In the genomic region with DNA sequence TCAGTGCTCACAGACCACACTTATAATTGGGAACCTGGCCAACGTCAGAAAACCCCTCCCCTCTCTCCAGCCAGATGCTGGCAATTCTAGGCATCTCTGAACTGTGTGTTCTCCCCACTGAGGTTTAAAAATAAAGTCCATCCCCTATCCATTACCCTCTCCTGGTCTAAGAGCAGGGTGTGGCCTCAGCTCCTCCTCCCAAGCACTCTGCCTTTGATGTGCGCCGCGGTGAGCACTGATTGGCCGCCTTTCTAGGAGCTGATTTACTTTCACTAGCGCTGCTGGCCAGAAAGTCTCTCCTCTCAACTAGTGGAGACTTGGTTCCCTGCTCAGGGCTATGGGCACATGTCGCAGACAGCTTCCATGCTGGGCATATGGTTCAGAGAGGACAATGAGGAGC, we compare ENCODE assay signal across 9 mouse cellular contexts. TPM values are rescaled to one million over a fixed set of nuclear protein-coding genes. Genes with fewer than 3 reads are reported as not detected.
DNase-seq lines count a peak whose midpoint lies in the region; ATAC-seq lines count a peak whose summit lies in the region.
"Had no signal": no experiment of that assay in that cellular context is flagged by ENCODE, and none has a peak within 500 bp of the region (broad histone marks: within the 10 kb centered on the region; RNA-seq: fewer than 3 reads in every experiment).

No protein-coding gene starts in this region.

- ATAC-seq in hindbrain, embryonic 13.5 days (ENCODE audit: low FRiP score): no peak
- ATAC-seq in liver, embryonic 13.5 days (ENCODE audit: low read depth): peak; percentile 32; the same call in 1 of the 2 replicates

- H3K9ac ChIP-seq in hindbrain, embryonic 13.5 days: no peak overlapping the region
- no peak overlapping the region for H3K9ac ChIP-seq in liver, embryonic 13.5 days

- peak; percentile 15 for DNase-seq in right cerebral cortex, postnatal 4 days
- DNase-seq in right cerebral cortex, adult 2 months (ENCODE audit: low spot score in 2 of 2): no peak
- peak; percentile 68 for DNase-seq in embryonic facial prominence, embryonic 10.5 days (ENCODE audit: low spot score)
- no peak for DNase-seq in liver, embryonic 13.5 days
- peak; percentile 24 for DNase-seq in retina, postnatal 1 day
- no peak for DNase-seq in spleen, adult 18-20 months
- DNase-seq in right cerebral cortex, postnatal 14 days: no peak

- H3K27me3 ChIP-seq in embryonic facial prominence, embryonic 10.5 days (replicated peaks; ENCODE audit: low read depth, poor library complexity, severe bottlenecking): no peaks in the 10 kb centered on the region
- no peaks in the 10 kb centered on the region for H3K27me3 ChIP-seq in hindbrain, embryonic 13.5 days
- H3K27me3 ChIP-seq in liver, embryonic 13.5 days: no peaks in the 10 kb centered on the region
- H3K27me3 ChIP-seq: megakaryocyte, embryonic 14.5 days had no signal

- WGBS in embryonic facial prominence, embryonic 10.5 days: 19% methylated on average over 7 of the region's 7 CpGs
- WGBS in hindbrain, embryonic 13.5 days: 8% methylated on average over 7 of the region's 7 CpGs
- WGBS in liver, embryonic 13.5 days (ENCODE audit: insufficient replicate concordance): 32% methylated on average over 7 of the region's 7 CpGs

- peaks cover 52% of the 10 kb centered on the region for H3K4me1 ChIP-seq in embryonic facial prominence, embryonic 10.5 days
- peaks cover 57% of the 10 kb centered on the region for H3K4me1 ChIP-seq in hindbrain, embryonic 13.5 days (replicated peaks)
- H3K4me1 ChIP-seq in liver, embryonic 13.5 days (replicated peaks): peaks cover 79% of the 10 kb centered on the region

- no peak overlapping the region for H3K4me3 ChIP-seq in embryonic facial prominence, embryonic 10.5 days
- no peak overlapping the region for H3K4me3 ChIP-seq in hindbrain, embryonic 13.5 days
- H3K4me3 ChIP-seq in liver, embryonic 13.5 days (replicated peaks): no peak overlapping the region
- H3K4me3 ChIP-seq: megakaryocyte, embryonic 14.5 days had no signal

- H3K36me3 ChIP-seq in embryonic facial prominence, embryonic 10.5 days (replicated peaks): no peaks in the 10 kb centered on the region
- H3K36me3 ChIP-seq in hindbrain, embryonic 13.5 days: no peaks in the 10 kb centered on the region
- no peaks in the 10 kb centered on the region for H3K36me3 ChIP-seq in liver, embryonic 13.5 days

- no peak overlapping the region for H3K4me2 ChIP-seq in hindbrain, embryonic 13.5 days
- H3K4me2 ChIP-seq in liver, embryonic 13.5 days: 0 out of 2 replicates have a peak overlapping the region, but pooled peaks have one; percentile 19

- no peaks in the 10 kb centered on the region for H3K9me3 ChIP-seq in embryonic facial prominence, embryonic 10.5 days
- H3K9me3 ChIP-seq in hindbrain, embryonic 13.5 days: no peaks in the 10 kb centered on the region
- no peaks in the 10 kb centered on the region for H3K9me3 ChIP-seq in liver, embryonic 13.5 days (replicated peaks)
- H3K9me3 ChIP-seq: megakaryocyte, embryonic 14.5 days had no signal

- H3K27ac ChIP-seq in embryonic facial prominence, embryonic 10.5 days (replicated peaks): no peak overlapping the region
- H3K27ac ChIP-seq in hindbrain, embryonic 13.5 days: 0 out of 2 replicates have a peak overlapping the region, but pooled peaks have one; percentile 14
- H3K27ac ChIP-seq in liver, embryonic 13.5 days: no peak overlapping the region

RNA-seq across cellular contexts. Expression of gene Rapgef1, which starts 47.1 kb away (rescaled TPM):
- polyA plus RNA-seq in embryonic facial prominence, embryonic 10.5 days (2016; fragmentation: Nextera tagmentation; extraction: Ambion mirVana): 16.5 and 17.3 TPM in 2 replicates
- polyA plus RNA-seq in hindbrain, embryonic 13.5 days (2015; fragmentation: Nextera tagmentation; extraction: Ambion mirVana): 14.3 and 16.1 TPM in 2 replicates
- polyA plus RNA-seq in liver, embryonic 13.5 days (2015; fragmentation: Nextera tagmentation; extraction: Ambion mirVana): 5.3 and 5.4 TPM in 2 replicates

Comparison
In these comparisons a context has a peak if more than half of its experiments do, and no peak if none do; other contexts are left out.
1. DNase-seq: peak in right cerebral cortex, postnatal 4 days (single experiment), embryonic facial prominence, embryonic 10.5 days (single experiment) and retina, postnatal 1 day (single experiment); none in right cerebral cortex, adult 2 months (0 of 2), liver, embryonic 13.5 days (single experiment), spleen, adult 18-20 months (0 of 2) and right cerebral cortex, postnatal 14 days (single experiment).